Mouse (Mus musculus) C2C12 (cell line): ENCODE measurements at regions not wholly inside any gene's neighbourhood (a gene's known extent, or its start where the extent isn't known, plus 50 kb on each side); places are given as distances from the start of the nearest gene placed in this dataset.
A peak's percentile ranks its signal among the peaks of the same experiment; 100 is the strongest.

Source experiments
- CEBPB ChIP-seq: IDR thresholded peaks from one replicate; pipeline ENCODE4 v1.6.1; 2011; ENCODE audit warnings: low read depth, mild to moderate bottlenecking, control low read depth, moderate library complexity
- CTCF ChIP-seq: IDR thresholded peaks from one replicate; pipeline ENCODE4 v1.5.1; 2011; ENCODE audit not compliant: control insufficient read depth, insufficient read depth, insufficient read length
- MAX ChIP-seq: IDR thresholded peaks from one replicate; pipeline ENCODE4 v1.6.1; 2011; ENCODE audit warnings: mild to moderate bottlenecking, control low read depth
- MYOD1 ChIP-seq: IDR thresholded peaks from one replicate; pipeline ENCODE4 v1.6.1; 2011; ENCODE audit warnings: low read depth; ENCODE audit not compliant: control insufficient read depth, insufficient read length
- MYOG ChIP-seq: IDR thresholded peaks from one replicate; pipeline ENCODE4 v1.6.1; 2011; ENCODE audit not compliant: control insufficient read depth, insufficient read length; ENCODE audit errors: extremely low read depth

DNA sequence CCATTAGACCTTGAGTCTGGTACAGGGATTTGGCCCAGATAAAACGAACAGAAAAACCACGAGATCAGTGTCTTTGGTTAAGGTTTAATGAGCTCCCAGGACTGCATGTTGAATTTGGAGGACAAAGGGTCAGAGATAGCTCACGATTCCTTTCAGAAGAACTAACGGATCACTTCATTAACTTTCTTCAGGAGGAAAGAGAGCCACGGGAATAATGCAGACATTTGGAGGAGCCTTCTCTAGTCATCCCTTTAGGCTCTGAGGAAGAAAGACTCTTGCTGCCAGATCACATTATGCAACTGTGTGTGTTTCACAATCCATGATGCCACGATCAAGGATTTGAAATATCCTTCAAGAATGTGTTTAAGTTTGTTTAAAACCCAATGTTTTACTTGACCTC, 83.7 kb upstream of the Gm12728 start:
- no peak for TF ChIP-seq CTCF
- no peak for TF ChIP-seq MYOG
- TF ChIP-seq MAX, result no peak
- TF ChIP-seq CEBPB, result peak; percentile 31
- TF ChIP-seq MYOD1, result no peak
